Mouse (Mus musculus) left cerebral cortex, adult 8-10 months (tissue): ENCODE measurements at regions not wholly inside any gene's neighbourhood (a gene's known extent, or its start where the extent isn't known, plus 50 kb on each side); places are given as distances from the start of the nearest gene placed in this dataset.

Source experiments
- DNase-seq, 2 experiments: peaks; one replicate each; pipeline ENCODE4 v3.0.0; 2022; ENCODE audit warnings: low spot score in 2 of 2

DNA sequence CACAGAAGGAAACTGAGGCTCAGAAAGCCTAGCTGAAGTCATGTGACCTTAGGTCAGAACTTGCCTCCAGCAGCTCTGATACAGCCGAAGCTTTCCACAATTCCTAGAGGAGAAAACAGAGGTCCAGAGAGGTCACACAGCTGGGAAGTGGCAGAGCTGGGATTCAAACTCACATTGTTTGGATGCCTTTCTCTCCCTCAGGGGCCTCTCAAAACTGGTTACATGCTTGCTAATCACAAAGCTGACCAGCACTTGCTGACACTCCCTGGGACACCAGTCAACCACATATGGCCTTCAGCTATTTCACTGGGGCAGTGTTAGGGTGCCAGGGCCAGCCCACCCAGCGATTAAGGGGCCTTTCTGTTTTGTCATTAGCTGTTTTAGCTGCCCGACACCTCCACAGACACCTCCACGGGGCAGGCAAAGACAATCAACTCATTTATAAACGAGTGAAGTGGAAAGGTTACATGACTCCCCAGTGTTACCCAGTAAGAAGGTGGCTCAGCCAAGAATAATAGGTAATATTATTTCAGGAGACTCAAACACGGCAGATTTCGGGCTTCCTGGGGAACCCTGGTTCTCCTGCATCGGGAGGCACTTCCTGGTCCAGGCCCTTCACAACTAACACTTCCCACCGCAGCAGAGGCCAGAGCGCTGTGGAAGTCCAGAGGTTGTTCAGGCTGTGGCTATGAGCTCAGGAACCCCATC, 71.4 kb downstream of the 2410131K14Rik start:
- DNase-seq: no peak

DNA sequence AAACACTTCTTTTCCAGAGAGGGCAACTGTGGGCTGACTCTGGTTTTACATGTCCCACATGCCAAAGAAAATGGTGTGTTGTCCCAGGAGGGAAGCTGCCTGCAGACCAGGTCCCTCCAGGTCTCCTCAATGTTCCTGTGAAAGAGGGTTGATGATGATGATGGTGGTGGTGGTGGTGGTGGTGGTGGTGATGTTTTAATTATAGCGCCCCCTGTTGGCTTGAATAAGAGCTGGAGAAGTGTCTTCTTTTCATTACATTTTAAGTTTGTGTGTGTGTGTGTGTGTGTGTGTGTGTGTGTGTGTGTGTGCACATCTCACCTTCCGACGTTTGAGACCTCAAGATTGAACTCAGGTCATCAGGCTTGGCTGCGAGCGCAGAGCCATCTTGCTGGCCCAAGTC, 73.0 kb downstream of the 2410131K14Rik start:
- DNase-seq: no peak

DNA sequence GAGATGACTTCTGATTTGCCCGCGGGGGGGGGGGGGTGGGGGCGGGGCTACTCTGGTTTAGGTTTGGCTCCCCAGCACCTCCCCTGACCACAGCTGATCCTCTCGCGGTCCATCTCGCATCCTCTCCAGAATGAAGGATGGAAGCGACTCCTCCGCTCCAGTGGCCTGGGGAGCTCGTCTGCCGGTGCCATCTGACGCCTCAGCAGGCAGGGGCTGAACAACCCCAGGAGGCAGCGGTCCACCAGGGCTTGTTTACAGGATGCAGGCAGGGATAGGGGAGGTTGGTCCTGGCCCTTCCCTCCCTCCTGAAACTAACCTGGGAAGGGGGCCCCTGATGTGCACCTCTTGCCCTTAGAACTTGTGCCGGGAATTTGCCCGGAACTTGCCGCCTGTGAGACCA, 73.9 kb downstream of the 2410131K14Rik start:
- DNase-seq: no peak

DNA sequence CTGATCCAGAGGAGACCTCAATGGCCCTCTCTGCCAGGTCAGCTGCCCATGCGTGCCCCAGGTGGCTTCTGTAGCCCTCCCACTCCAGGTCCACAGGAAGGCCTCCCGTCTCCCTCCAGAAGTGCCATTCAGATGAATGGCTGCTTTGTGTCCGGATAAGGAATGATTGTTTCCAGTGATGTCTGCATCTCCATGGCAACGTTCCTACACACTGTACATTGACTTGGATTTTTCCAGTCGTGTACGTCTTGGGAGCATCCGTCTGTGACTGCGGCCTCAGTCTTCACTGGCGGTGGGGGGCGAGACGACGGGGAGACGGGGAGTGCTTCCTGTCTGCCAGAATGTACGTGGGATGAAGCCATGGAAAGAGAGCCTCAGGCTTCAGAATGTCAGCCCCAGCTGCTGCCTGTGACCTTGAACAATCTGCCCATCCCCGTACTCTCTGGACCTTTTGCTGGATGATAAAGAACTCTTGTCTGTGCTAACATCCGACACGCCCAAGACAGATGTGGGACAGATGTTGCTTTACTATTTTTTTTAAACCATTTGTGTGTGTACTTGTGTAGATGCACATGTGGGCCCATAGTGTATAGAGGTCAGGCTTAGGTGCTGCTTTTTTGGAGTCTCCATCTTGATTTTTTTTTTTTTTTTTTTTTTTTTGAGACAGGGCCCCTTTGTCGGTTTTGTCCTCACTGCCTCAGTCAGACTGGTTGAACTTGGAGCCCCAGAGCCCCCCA, 76.9 kb downstream of the 2410131K14Rik start:
- DNase-seq: peak in 1 of 2 experiments; percentile 52

DNA sequence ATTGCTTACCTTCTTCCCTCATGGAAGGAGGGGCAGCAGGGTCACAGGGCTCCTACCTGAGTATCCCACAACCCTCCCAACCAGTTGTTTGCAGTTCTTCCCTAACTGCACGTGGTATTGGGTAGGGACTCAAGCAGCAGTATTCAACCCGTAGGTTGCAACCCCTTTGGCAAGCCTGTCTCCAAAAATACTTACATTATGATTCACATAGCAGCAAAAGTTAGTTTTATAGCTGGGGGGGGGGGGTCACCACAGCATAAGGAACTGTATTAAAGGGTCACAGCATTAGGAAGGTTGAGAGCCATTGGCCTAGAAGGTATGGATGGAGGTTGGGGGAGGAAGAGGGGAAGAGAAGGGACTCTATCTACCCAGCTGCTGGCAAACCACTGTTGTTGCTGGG, 78.1 kb downstream of the 2410131K14Rik start:
- no peak for DNase-seq

GRCm38 (mm10) chr5:118326837-118327541, 82.0 kb downstream of the 2410131K14Rik start:
- DNase-seq: peak in 1 of 2 experiments; percentile 58

DNA sequence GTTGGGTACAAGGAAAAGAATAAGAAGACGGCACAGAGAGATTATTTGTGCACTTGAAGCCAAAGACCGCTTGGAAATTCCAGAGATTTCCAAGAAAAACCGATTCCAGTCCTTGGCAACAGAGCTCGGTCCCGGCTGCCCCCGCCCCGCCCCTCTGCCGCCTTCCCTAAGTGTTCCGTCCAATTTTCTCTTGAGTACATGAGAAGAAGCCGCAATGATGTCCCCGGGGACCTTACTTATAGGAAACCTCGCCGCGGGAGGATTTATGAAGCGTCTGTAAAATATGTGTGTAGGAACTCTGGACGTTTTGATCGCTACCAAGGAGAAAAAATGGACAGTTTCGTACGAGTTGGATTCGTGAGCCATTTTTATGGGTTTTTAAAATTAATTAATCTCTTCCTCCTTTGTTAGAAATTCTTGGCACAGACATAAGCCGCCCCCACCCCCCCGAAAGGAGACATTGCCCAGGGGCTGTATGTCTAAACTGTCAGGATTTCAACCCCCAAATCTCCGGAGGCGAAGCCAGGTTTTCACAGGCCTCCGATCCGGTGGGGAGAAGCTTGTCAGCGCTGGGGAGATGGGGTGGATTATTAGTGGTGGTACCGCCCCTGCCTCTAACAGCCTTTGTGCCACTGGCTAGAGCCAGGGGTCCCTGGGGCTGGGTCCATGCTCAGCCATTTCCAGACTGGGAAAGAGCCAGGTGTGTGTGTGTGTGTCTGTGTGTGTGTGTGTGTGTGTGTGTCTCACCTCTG, 83.1 kb downstream of the 2410131K14Rik start:
- DNase-seq: no peak

- no peak for DNase-seq
Observed at GRCm38 (mm10) chr5:118329143-118329542, 84.1 kb downstream of the 2410131K14Rik start.

DNA sequence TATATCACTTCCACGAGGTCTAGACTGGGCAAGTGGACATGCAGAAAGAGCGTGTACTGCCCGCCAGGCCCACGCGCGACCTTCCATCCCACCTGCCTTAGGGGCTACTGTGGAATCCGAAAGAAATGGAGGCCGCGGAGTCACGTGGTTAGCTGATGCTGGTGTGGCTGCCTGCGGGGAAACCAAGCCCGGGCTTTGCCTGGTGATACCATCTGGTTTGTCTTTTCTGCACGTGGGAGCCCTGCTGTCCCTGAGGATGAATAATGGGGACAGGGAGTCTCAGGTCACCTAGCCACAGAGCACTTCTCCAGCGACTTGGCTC, 86.2 kb downstream of the 2410131K14Rik start:
- DNase-seq: peak in 1 of 2 experiments; percentile 66

DNA sequence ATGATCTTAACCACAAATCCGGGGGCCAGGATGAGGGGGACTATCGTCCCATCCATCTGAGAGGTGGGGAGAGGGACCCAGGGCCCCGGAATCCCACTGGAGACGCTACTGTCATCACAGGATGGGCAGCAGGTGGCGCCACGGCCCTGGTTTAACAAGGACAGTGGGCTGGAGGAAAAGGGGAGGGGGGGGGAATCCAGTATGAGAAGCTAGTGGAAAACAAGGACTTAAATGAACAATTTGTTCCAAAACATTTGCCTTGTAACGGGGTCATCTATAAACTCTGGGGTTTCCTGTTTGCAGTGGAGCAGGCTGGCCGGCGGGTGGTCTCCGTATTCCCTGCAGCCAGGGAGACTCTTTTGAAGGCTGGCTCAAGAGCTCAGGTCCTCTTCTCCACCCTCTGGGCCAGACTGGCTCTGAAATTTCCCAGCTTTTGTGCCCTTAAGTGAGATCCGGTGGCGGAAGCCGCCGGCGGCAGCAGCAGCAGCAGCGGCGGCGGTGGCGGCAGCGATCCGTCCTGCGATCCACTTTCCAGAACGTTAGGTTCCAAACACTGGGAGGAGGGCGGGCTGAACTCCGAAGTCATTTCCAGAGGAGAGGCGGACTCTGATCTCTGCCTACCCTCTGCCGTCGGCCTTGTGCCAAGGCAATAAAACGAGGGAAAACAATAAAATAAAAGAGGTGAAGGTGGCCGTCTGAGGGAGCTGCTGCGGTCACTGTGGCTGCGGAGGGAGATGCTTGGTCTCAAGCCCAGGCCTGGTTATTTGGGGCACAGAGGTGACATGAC, 86.8 kb downstream of the 2410131K14Rik start:
- DNase-seq: peak; percentile 57 to 78

GRCm38 (mm10) chr5:118334054-118334453, 89.0 kb downstream of the 2410131K14Rik start:
- DNase-seq: no peak

DNA sequence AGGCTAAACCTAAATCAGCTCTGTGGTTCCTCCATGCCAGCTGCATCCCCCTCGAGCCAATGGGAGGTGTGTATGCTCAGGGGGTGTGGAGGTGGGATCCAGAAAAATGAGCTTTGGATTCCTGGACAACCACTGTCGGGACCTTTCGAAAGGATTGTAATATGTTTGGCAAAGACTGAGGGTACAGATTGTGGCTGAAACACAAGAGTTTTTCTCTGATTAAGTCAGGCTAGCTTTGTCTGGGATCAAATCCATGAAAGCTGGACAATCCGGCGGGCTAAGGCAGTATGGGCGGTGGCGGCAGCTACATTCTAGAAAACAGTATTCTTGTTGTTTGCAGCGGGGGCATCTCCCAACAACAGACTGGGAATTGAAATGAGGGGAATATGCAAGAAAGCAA, 93.2 kb downstream of the 2410131K14Rik start:
- no peak for DNase-seq

DNA sequence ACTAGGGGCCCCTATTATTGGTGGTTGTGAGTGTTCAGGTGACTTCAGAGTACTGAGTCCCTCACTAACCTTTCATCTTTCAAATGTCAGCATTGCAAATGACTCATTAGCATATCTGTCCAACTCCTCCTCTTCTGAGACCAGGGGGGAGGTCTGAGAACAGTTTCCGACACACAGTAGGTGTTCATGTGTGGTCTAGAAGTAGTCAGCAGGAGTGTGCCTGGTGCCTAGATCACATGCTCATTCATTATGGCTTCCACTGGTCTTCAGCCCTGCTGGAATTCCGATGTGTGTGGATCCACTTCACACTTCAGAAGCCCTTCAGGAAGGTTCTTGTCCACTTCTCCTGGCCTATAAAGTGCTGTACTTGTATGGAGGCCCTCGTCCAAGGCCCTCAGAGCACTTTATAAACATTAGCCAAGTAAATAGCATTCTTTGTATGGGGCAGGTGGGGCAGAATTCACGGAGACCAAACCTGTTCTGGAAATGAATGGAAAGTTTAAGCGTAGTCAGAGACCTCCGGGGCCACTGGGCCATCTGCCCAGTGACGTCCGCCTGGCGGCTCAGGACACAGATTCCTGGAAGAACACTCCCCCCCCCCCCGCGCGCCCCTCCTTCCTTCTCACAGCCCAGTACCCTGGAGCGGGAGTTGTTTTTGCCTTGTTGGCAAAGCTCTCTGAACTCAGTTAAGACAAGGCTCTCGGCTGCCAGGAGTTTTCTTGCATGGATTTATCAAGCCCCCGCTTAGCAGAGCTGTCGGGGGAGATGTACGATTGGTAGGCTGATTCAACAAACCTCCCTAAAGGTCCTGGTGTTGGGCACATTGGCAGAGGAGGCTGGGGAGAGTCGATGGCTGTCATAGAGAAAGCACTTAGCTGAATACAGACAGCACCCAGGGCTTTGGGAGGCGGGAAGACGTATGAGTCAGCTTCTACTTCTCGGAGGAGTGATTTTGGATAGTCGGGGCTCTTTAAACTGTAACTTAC, 94.9 kb downstream of the 2410131K14Rik start:
- peak in 1 of 2 experiments; percentile 58 for DNase-seq

GRCm38 (mm10) chr5:118343444-118344320, 98.7 kb downstream of the 2410131K14Rik start:
- DNase-seq: peak in 1 of 2 experiments; percentile 67

- DNase-seq: no peak
Observed at GRCm38 (mm10) chr5:118345226-118345625, 100.2 kb downstream of the 2410131K14Rik start.

GRCm38 (mm10) chr5:118349057-118349456, 104.0 kb downstream of the 2410131K14Rik start:
- no peak for DNase-seq

GRCm38 (mm10) chr5:118351301-118351700, 106.3 kb downstream of the 2410131K14Rik start:
- DNase-seq: no peak

- DNase-seq: peak in 1 of 2 experiments; percentile 64
Observed at GRCm38 (mm10) chr5:118352142-118352541, 107.1 kb downstream of the 2410131K14Rik start.

DNA sequence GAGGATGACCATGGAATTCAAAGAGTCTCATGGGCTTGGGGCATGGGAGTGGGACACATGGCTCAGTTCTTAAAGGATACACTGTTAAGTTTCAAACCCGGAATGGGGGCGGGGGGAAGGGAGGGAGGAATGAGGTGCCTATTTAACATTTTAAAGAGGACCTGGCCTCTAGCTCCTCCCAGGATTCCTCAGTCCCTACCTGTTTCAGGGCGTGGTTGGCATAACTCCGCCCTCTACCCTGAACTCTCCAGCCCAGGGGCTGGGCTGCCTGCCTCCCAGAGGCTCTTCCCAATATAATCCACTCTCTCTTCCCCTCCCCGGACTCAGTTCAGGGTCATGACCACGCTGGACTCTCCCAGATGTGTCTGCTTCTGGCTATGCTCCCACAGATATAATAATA, 108.0 kb downstream of the 2410131K14Rik start:
- DNase-seq: no peak
